Mouse (Mus musculus) erythroblast, adult 5-6 weeks (primary cell): ENCODE results near the gene Ctsd. TPM values are rescaled to one million over a fixed set of nuclear protein-coding genes. Genes with fewer than 3 reads are reported as not detected.
"Not testable (repeated sequence)": the region's sequence is repeated elsewhere in the genome, so short reads cannot be mapped to it uniquely, and the experiment has no call there.

Experiments used
- ATAC-seq: replicated peaks from 2 replicates; pipeline ENCODE4 v1.8.0; 2016; ENCODE audit warnings: moderate number of reproducible peaks, mild to moderate bottlenecking, moderate TSS enrichment, inconsistent platforms; ENCODE audit not compliant: poor library complexity, low FRiP score, severe bottlenecking
- total RNA-seq, 2 experiments: library from RNA; stranded (forward) in 1 of 2; stranded (reverse) in 1 of 2; fragments of 150-400 nt in 1 of 2; fragments of 200-764, 138-1000 nt in 1 of 2; gene quantifications; 2 replicates each; pipeline versions ENCODE4 v1.2.3 to v1.2.4; 2015 to 2017; ENCODE audit warnings: low replicate concordance in 2 of 2

Ctsd gene
- 138 and 155 TPM in 2 replicates for total RNA-seq (2015; ENCODE audit: low replicate concordance)
- 126 and 150 TPM in 2 replicates for total RNA-seq (2017; ENCODE audit: low replicate concordance)

GRCm38 (mm10) chr7:142387419-142388148, at the start of gene Ctsd:
Gene Ctsd (minus strand): TSS chr7:142388038.
- ATAC-seq: peak; percentile 78

GRCm38 (mm10) chr7:142437324-142437723, 49.5 kb upstream of the Ctsd start:
- no peak for ATAC-seq

GRCm38 (mm10) chr7:142435524-142435923, 47.7 kb upstream of the Ctsd start:
- ATAC-seq: peak; percentile 77

DNA sequence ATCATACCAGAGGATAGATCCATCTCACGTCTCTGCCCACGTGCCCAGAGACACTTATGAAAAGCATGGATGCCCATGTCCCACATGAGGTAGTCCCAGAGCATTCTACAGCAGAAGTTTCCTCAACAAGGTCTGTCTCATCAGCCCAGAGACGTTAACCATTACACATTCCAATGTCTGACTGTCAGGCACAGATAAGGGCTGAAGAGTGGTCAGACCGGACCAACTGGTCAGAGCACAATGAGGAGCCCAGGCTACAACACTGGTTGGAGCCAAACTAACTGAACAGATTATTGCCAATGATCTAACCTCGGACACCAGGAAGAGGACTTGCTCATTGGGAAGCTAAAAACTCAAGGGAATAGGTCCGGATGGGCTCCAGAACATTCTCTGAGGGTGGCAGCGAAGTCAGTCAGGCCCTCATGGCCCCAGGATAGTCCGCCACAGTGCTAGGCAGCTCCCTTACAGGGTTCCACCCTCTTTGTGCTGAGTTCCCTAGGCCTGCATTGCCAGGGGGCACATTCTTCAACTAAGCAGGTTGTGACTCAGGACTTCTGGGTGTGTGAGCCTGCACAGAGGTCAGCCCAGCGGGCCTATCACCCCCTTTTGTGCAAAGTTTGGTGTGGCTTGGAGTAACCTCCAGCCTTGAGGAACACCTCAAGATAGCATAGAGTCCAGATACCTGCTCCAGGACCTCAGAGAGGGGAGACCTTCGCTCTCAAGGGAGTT, 46.5 kb upstream of the Ctsd start, which contains the start of gene Syt8:
Gene Syt8 (plus strand): TSS at position 714 of the 729 bp plus-strand sequence.
- ATAC-seq: no peak

DNA sequence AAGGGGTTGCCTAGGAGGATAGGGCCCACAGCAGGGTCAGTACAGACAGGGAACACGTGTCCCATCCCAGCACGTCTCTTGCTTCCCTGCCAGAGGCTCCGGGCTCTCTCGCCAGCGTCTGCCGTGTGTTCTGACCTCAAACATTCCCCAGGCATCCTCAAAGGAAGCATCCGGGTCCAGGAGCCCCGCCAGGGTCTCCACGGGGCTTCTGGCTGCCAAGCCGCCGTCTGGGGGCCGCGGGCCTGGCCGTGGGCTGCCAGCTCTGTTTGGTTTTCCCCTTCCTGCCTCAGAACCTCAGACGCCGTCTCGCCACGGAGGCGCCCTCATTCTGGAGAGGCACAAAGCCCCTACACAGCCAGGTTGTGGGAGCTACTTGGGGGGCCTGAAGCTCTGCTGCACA, 45.8 kb upstream of the Ctsd start:
- ATAC-seq: no peak

- no peak for ATAC-seq
These were observed 43.3 kb upstream of the Ctsd start for GRCm38 (mm10) chr7:142431106-142431505.

- no peak for ATAC-seq
These were observed 42.4 kb upstream of the Ctsd start for GRCm38 (mm10) chr7:142430160-142430678.

- ATAC-seq: no peak
These were observed 40.4 kb upstream of the Ctsd start for GRCm38 (mm10) chr7:142428213-142428612.

DNA sequence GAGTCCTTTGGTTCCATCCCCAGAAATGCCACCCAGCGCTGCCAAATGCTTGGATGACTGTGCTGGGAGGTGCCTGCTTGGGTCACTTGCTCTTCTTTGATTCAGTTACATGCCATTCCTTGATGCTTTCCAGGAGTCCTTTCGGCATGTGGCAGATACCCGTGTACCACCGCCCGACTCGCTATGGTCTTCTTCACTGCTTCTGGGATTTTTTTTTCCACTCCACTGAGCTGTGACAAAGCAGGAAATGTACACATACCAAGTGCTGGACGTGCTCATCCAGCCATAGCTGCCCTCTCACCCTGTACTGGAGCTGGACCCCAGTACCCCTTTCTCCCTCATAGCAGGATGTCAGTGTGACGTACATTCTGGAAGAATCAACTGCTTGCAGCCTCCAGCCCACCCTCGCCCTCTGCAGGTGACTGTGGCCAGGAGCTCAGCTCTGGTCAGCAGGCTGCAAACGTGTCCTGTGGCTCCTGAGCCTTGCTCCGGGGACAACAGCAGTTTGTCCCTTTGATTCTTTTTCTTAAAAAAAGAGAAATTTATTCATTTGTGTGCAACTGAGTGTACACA, 37.9 kb upstream of the Ctsd start:
- ATAC-seq: no peak

DNA sequence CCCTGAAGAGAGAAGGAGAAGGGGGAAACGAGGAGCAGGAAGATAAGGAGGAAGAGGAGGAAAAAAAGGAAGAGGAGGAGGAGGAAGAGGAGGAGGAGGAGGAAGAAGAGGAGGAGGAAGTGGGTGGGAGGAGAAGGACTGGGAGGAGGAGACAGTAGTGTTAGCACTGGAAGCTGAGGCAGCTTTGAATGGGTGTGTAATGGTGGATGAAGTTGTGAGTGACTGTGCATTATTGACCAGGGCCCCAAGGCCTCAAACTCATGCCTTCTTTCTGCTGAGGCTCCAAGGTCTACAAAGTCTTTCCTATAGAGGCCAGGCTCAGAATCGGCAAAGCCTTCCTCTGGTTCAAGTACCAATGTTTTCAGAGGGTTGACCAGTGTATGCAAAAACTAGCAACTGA, 34.0 kb upstream of the Ctsd start:
- ATAC-seq: peak; percentile 58; the same call in 1 of the 2 replicates

DNA sequence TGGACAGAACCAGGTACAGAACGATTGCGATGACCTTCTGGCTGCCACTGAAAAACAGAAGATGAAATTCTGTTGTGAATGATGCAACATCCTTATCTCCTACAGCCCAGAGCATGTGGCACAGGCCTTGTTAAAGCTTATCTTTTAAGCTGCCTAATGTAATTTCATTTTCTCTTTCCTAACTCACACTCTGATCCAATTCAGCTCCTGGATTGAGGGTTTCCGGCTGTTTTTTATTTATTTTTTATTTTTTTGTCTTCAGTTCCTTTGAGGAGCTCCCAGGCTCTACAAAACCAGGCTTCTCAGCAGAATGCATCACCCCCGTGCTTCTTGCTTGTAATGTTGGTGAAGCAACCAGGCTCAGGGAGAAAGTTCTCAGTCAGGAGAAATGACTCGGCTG, 32.0 kb upstream of the Ctsd start:
- peak; percentile 81 for ATAC-seq

GRCm38 (mm10) chr7:142418679-142419078, 30.8 kb upstream of the Ctsd start:
- no peak for ATAC-seq

- ATAC-seq: no peak
These were observed 30.2 kb upstream of the Ctsd start for GRCm38 (mm10) chr7:142418027-142418426.

- ATAC-seq: no peak
These were observed 28.4 kb upstream of the Ctsd start for GRCm38 (mm10) chr7:142416225-142416624.

- ATAC-seq: no peak
These were observed 27.5 kb upstream of the Ctsd start for GRCm38 (mm10) chr7:142415314-142415713.

DNA sequence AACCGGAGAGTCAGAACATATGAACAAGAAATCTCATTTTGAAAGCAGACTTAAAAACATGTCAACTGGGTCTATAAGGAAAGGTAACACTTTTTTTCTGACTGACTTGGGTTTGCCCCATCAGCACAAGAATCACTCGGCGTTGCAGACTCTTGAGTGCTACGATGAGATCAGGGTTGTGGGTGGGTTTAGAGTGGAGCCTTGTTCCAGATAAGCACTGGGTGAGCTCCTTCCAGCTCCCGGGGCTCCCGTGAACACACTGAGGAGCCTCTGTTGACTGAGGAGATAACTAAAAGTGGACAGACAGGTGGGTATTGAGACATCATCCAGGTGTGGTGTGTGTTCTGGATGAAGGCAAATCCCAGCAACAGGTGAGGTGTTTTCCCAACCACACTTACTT, 25.4 kb upstream of the Ctsd start:
- 0 out of 2 replicates have a peak, but pooled peaks have one; percentile 21 for ATAC-seq

- ATAC-seq: no peak
These were observed 21.8 kb upstream of the Ctsd start for GRCm38 (mm10) chr7:142409603-142410002.

DNA sequence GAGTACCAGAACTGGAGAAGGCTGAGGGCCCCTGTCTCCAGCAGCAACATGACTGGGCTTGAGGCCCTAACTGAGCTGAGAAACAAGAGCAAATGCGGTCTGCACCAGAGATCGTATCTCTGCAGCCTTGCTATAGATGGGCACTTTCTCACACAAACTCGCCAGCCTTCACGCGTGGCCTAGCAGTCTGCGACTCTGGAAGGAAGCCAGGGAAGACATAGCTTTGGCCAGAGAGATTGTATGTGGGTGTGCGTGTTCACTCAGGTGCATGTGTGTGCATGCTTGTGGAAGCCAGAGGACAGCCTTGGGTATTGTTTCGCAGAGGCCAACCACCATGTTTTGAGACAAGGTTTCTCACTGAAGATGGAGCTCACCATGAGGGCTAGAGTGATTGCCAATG, 20.8 kb upstream of the Ctsd start:
- ATAC-seq: no peak

DNA sequence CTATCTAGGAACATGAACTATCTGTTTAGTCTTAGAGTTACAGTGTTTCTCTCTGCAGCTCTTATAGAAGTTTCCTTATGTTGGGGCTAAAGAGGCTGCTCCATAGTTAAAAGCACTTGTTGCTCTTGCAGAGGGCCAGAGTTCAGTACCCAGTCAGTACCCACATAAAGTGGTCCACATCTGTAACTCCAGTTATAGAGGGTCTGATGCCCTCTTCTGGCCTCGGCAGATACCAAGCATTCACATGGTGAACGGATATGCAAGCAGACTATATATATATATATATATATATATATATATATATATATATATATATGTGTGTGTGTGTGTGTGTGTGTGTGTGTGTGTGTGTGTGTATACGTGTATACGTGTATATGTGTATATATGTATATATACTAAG, 20.1 kb upstream of the Ctsd start:
- ATAC-seq: no peak

GRCm38 (mm10) chr7:142405134-142405533, 17.3 kb upstream of the Ctsd start:
- ATAC-seq: not testable (repeated sequence)
